Mouse (Mus musculus) cerebellum, adult 2 months (tissue): ENCODE measurements around the gene Zbtb38.

Experiments used
- CTCF ChIP-seq: fragments of 200-500 bp; IDR thresholded peaks from 2 replicates; pipeline ENCODE4 v1.5.1; 2011; ENCODE audit warnings: low read depth, mild to moderate bottlenecking, control low read depth, low read length, moderate library complexity, borderline replicate concordance; ENCODE audit not compliant: insufficient read depth
- POLR2A ChIP-seq: fragments of 200-500 bp; IDR thresholded peaks from 2 replicates; pipeline ENCODE4 v1.6.1; 2011; ENCODE audit warnings: low read length, control low read depth, borderline replicate concordance; ENCODE audit not compliant: insufficient read depth

DNA sequence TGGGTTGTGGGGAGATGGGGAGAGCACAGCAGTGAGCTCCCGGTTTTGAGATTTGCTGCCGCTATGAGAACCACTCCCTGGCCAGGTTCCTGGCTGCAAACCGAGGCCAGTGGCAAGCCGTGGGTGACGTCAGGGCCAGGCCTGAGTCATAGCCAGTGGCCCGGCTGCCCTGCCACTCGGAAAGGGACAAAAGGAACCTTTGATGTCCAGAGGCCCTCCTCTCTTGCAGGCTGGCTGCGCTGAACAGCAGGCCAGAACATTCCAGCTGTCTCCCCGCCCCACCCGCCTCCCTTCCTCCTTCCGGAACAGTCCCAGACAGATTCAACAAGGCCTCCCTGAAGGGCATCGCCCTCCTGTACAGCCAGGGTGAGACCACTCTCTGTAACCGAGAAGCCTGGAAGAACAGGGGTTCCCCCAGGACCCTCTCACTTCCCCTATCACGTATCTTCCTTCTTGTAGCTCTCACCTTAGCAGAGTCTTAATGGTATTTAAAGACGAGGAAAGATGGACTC is at the start of gene Zbtb38:
- TF ChIP-seq CTCF (no peak), POLR2A (no peak)
